In genomic region chr2:90574536-90574935, GRCm38 (mm10) we compare ENCODE assay signal across 10 mouse cellular contexts. TPM values are rescaled to one million over a fixed set of nuclear protein-coding genes. Genes with fewer than 3 reads are reported as not detected.
DNase-seq lines count a peak whose midpoint lies in the region; ATAC-seq and TF ChIP-seq lines count a peak whose summit lies in the region.
"Had no signal": no experiment of that assay in that cellular context is flagged by ENCODE, and none has a peak within 500 bp of the region (broad histone marks: within the 10 kb centered on the region; RNA-seq: fewer than 3 reads in every experiment).

No protein-coding gene starts in this region.

- DNase-seq in hindbrain, postnatal 0 days (ENCODE audit: low spot score) = no peak
- DNase-seq in hindbrain, embryonic 11.5 days (ENCODE audit: low spot score) = no peak
- no peak for DNase-seq in stomach, postnatal 0 days (ENCODE audit: low spot score)
- no peak for DNase-seq in adrenal gland, adult 18-20 months (ENCODE audit: low spot score in 2 of 2)
- DNase-seq: adrenal gland, adult 8-10 months had no signal

- H3K4me3 ChIP-seq in hindbrain, postnatal 0 days (ENCODE audit: low read length) = no peak overlapping the region
- no peak overlapping the region for H3K4me3 ChIP-seq in hindbrain, embryonic 11.5 days (ENCODE audit: low read depth, low read length)
- H3K4me3 ChIP-seq in stomach, embryonic 15.5 days (replicated peaks) = no peak overlapping the region
- H3K4me3 ChIP-seq in stomach, postnatal 0 days (ENCODE audit: low read depth, low read length) = no peak overlapping the region
- H3K4me3 ChIP-seq in intestine, embryonic 16.5 days (ENCODE audit: low read length) = no peak overlapping the region
- no peak overlapping the region for H3K4me3 ChIP-seq in forebrain, embryonic 12.5 days (replicated peaks)

- WGBS in hindbrain, postnatal 0 days = 68% methylated on average over 8 of the region's 8 CpGs
- 78% methylated on average over 8 of the region's 8 CpGs for WGBS in hindbrain, embryonic 11.5 days
- WGBS in stomach, embryonic 15.5 days = 64% methylated on average over 7 of the region's 8 CpGs
- WGBS in stomach, postnatal 0 days = 53% methylated on average over 8 of the region's 8 CpGs
- WGBS in intestine, embryonic 16.5 days = 49% methylated on average over 8 of the region's 8 CpGs
- WGBS in forebrain, embryonic 12.5 days = 85% methylated on average over 8 of the region's 8 CpGs

- no peak overlapping the region for H3K9ac ChIP-seq in hindbrain, postnatal 0 days (replicated peaks; ENCODE audit: low read length)
- no peak overlapping the region for H3K9ac ChIP-seq in hindbrain, embryonic 11.5 days (ENCODE audit: low read depth, low read length)
- no peak overlapping the region for H3K9ac ChIP-seq in stomach, embryonic 15.5 days
- H3K9ac ChIP-seq in stomach, postnatal 0 days (ENCODE audit: low read length) = no peak overlapping the region
- no peak overlapping the region for H3K9ac ChIP-seq in intestine, embryonic 16.5 days (ENCODE audit: low read depth, low read length)
- H3K9ac ChIP-seq in forebrain, embryonic 12.5 days = no peak overlapping the region
- H3K9ac ChIP-seq: hindbrain, embryonic 14.5 days had no signal

- H3K36me3 ChIP-seq in hindbrain, postnatal 0 days (ENCODE audit: insufficient read depth, low read length) = no peaks in the 10 kb centered on the region
- no peaks in the 10 kb centered on the region for H3K36me3 ChIP-seq in hindbrain, embryonic 11.5 days (ENCODE audit: control insufficient read depth, insufficient read depth, low read length)
- H3K36me3 ChIP-seq in stomach, embryonic 15.5 days = no peaks in the 10 kb centered on the region
- H3K36me3 ChIP-seq in stomach, postnatal 0 days (ENCODE audit: control insufficient read depth, insufficient read depth, low read length) = no peaks in the 10 kb centered on the region
- no peaks in the 10 kb centered on the region for H3K36me3 ChIP-seq in intestine, embryonic 16.5 days (ENCODE audit: control insufficient read depth, insufficient read depth, low read length)
- no peaks in the 10 kb centered on the region for H3K36me3 ChIP-seq in forebrain, embryonic 12.5 days (replicated peaks)
- H3K36me3 ChIP-seq: G1E had no signal

- H3K27me3 ChIP-seq in hindbrain, postnatal 0 days (ENCODE audit: insufficient read depth, low read length) = no peaks in the 10 kb centered on the region
- H3K27me3 ChIP-seq in hindbrain, embryonic 11.5 days (ENCODE audit: control insufficient read depth, insufficient read depth, low read length) = no peaks in the 10 kb centered on the region
- no peaks in the 10 kb centered on the region for H3K27me3 ChIP-seq in stomach, embryonic 15.5 days (replicated peaks)
- no peaks in the 10 kb centered on the region for H3K27me3 ChIP-seq in stomach, postnatal 0 days (ENCODE audit: control insufficient read depth, insufficient read depth, low read length)
- no peaks in the 10 kb centered on the region for H3K27me3 ChIP-seq in intestine, embryonic 16.5 days (replicated peaks; ENCODE audit: control insufficient read depth, insufficient read depth, low read length)
- no peaks in the 10 kb centered on the region for H3K27me3 ChIP-seq in forebrain, embryonic 12.5 days

- H3K9me3 ChIP-seq in hindbrain, postnatal 0 days (ENCODE audit: low read length) = no peaks in the 10 kb centered on the region
- H3K9me3 ChIP-seq in hindbrain, embryonic 11.5 days (ENCODE audit: control insufficient read depth, low read length) = no peaks in the 10 kb centered on the region
- H3K9me3 ChIP-seq in stomach, embryonic 15.5 days = no peaks in the 10 kb centered on the region
- no peaks in the 10 kb centered on the region for H3K9me3 ChIP-seq in stomach, postnatal 0 days (ENCODE audit: control insufficient read depth, low read length)
- H3K9me3 ChIP-seq in intestine, embryonic 16.5 days (ENCODE audit: control insufficient read depth, low read length) = no peaks in the 10 kb centered on the region
- no peaks in the 10 kb centered on the region for H3K9me3 ChIP-seq in forebrain, embryonic 12.5 days
- H3K9me3 ChIP-seq: G1E had no signal

- H3K27ac ChIP-seq in hindbrain, postnatal 0 days = no peak overlapping the region
- no peak overlapping the region for H3K27ac ChIP-seq in hindbrain, embryonic 11.5 days (ENCODE audit: low read depth, low read length)
- H3K27ac ChIP-seq in stomach, embryonic 15.5 days = 0 out of 2 replicates have a peak overlapping the region, but pooled peaks have one; percentile 40
- H3K27ac ChIP-seq in stomach, postnatal 0 days (replicated peaks) = no peak overlapping the region
- no peak overlapping the region for H3K27ac ChIP-seq in intestine, embryonic 16.5 days (ENCODE audit: low read length)
- H3K27ac ChIP-seq in forebrain, embryonic 12.5 days = no peak overlapping the region
- H3K27ac ChIP-seq: hindbrain, embryonic 14.5 days had no signal

- ATAC-seq in hindbrain, postnatal 0 days = no peak
- ATAC-seq in hindbrain, embryonic 11.5 days (ENCODE audit: low FRiP score) = no peak
- no peak for ATAC-seq in stomach, embryonic 15.5 days (ENCODE audit: insufficient read depth, low FRiP score, low read depth)
- ATAC-seq in stomach, postnatal 0 days (ENCODE audit: low FRiP score, low TSS enrichment) = no peak
- peak; percentile 19 for ATAC-seq in intestine, embryonic 16.5 days
- ATAC-seq in forebrain, embryonic 12.5 days (ENCODE audit: low FRiP score) = no peak

- H3K4me1 ChIP-seq in hindbrain, postnatal 0 days (ENCODE audit: insufficient read depth, low read length) = no peaks in the 10 kb centered on the region
- H3K4me1 ChIP-seq in hindbrain, embryonic 11.5 days (replicated peaks; ENCODE audit: control insufficient read depth, insufficient read depth, low read length) = no peaks in the 10 kb centered on the region
- peaks cover 6% of the 10 kb centered on the region; the same call in 1 of the 2 replicates for H3K4me1 ChIP-seq in stomach, embryonic 15.5 days
- no peaks in the 10 kb centered on the region for H3K4me1 ChIP-seq in stomach, postnatal 0 days (replicated peaks; ENCODE audit: control insufficient read depth, insufficient read depth)
- peaks cover 13% of the 10 kb centered on the region for H3K4me1 ChIP-seq in intestine, embryonic 16.5 days (ENCODE audit: control insufficient read depth, insufficient read depth, low read length)
- H3K4me1 ChIP-seq in forebrain, embryonic 12.5 days = 0 out of 2 replicates have a peak, but pooled peaks cover 3% of the 10 kb centered on the region

- TF ChIP-seq CTCF in hindbrain, postnatal 0 days (IDR thresholded peaks at IDR 0.05; ENCODE audit: low read depth) = no peak
- TF ChIP-seq CTCF in stomach, postnatal 0 days (IDR thresholded peaks at IDR 0.05; ENCODE audit: low read depth) = no peak

- no peak for TF ChIP-seq EP300 in stomach, postnatal 0 days (optimal IDR thresholded peaks at IDR 0.05)

- H3K4me2 ChIP-seq in hindbrain, postnatal 0 days (ENCODE audit: low read depth, low read length) = peak overlapping the region; percentile 47
- H3K4me2 ChIP-seq in hindbrain, embryonic 11.5 days (replicated peaks; ENCODE audit: low read depth, low read length) = no peak overlapping the region
- H3K4me2 ChIP-seq in stomach, embryonic 15.5 days = peak overlapping the region; percentile 25
- no peak overlapping the region for H3K4me2 ChIP-seq in stomach, postnatal 0 days (replicated peaks; ENCODE audit: low read depth)
- no peak overlapping the region for H3K4me2 ChIP-seq in intestine, embryonic 16.5 days (ENCODE audit: low read depth, low read length)
- no peak overlapping the region for H3K4me2 ChIP-seq in forebrain, embryonic 12.5 days

RNA-seq across cellular contexts. Expression of gene Ptprj, which starts 5.9 kb away (rescaled TPM):
- 37.8 and 39.1 TPM in 2 replicates for total RNA-seq in hindbrain, postnatal 0 days (2014; rRNA removed)
- polyA plus RNA-seq in hindbrain, postnatal 0 days (2015; fragmentation: Nextera tagmentation; extraction: Ambion mirVana) = 4.6 and 4.7 TPM in 2 replicates
- 2.4 and 2.9 TPM in 2 replicates for polyA plus RNA-seq in hindbrain, embryonic 11.5 days (2014; fragmentation: Nextera tagmentation; extraction: Ambion mirVana)
- polyA plus RNA-seq in stomach, embryonic 15.5 days (2015; fragmentation: Nextera tagmentation; extraction: Ambion mirVana) = 4.9 and 5.4 TPM in 2 replicates
- 2.1 and 2.2 TPM in 2 replicates for polyA plus RNA-seq in stomach, postnatal 0 days (2015; fragmentation: Nextera tagmentation; extraction: Ambion mirVana)
- 3.5 TPM in 2 replicates for polyA plus RNA-seq in intestine, embryonic 16.5 days (2015; fragmentation: Nextera tagmentation; extraction: Ambion mirVana)
- total RNA-seq in adrenal gland, adult 18-20 months (2021) = 10 to 100 TPM; 15.0 to 18.1 TPM
- polyA plus RNA-seq in forebrain, embryonic 12.5 days (2016; fragmentation: Nextera tagmentation; extraction: Ambion mirVana) = 2.1 and 2.7 TPM in 2 replicates

Comparison
In these comparisons a context has a peak if more than half of its experiments do, and no peak if none do; other contexts are left out.
1. H3K4me2 ChIP-seq: peak in hindbrain, postnatal 0 days (single experiment) and stomach, embryonic 15.5 days (single experiment); none in hindbrain, embryonic 11.5 days (single experiment), stomach, postnatal 0 days (single experiment), intestine, embryonic 16.5 days (single experiment) and forebrain, embryonic 12.5 days (single experiment).